Mouse (Mus musculus) myocyte (in vitro differentiated cells): ENCODE data around the gene Ttc7. TPM values are rescaled to one million over a fixed set of nuclear protein-coding genes. Genes with fewer than 3 reads are reported as not detected.

ENCODE experiments used
- H3K27me3 ChIP-seq: one replicate; pipeline ENCODE4 v1.6.1; 2011; ENCODE audit not compliant: control insufficient read depth, insufficient read depth, insufficient read length
- H3K36me3 ChIP-seq: one replicate; pipeline ENCODE4 v1.6.1; 2011; ENCODE audit not compliant: control insufficient read depth, insufficient read depth
- H3K4me2 ChIP-seq: one replicate; pipeline ENCODE4 v1.6.1; 2011; ENCODE audit warnings: low read depth, control low read depth
- H3K4me3 ChIP-seq: one replicate; pipeline ENCODE4 v1.5.1; 2011; ENCODE audit warnings: mild to moderate bottlenecking, control low read depth, moderate library complexity
- H3K79me2 ChIP-seq: one replicate; pipeline ENCODE4 v1.6.1; 2011; ENCODE audit not compliant: control insufficient read depth, insufficient read depth
- H3ac ChIP-seq: one replicate; pipeline ENCODE4 v1.6.1; 2011; ENCODE audit not compliant: control insufficient read depth, insufficient read length
- CEBPB ChIP-seq: IDR thresholded peaks from 2 replicates; pipeline ENCODE4 v1.6.1; 2011; ENCODE audit warnings: mild to moderate bottlenecking, moderate library complexity; ENCODE audit not compliant: poor library complexity, insufficient read depth, severe bottlenecking
- E2F4 ChIP-seq: IDR thresholded peaks from one replicate; pipeline ENCODE4 v1.6.1; 2011; ENCODE audit warnings: mild to moderate bottlenecking, control low read depth, moderate library complexity; ENCODE audit not compliant: insufficient read depth
- MAX ChIP-seq: IDR thresholded peaks from one replicate; pipeline ENCODE4 v1.6.1; 2011; ENCODE audit warnings: low read depth, mild to moderate bottlenecking, control low read depth
- MYOD1 ChIP-seq, 3 experiments: IDR thresholded peaks; one replicate each; pipeline ENCODE4 v1.6.1; 2011; ENCODE audit warnings: control low read depth in 2 of 3, low read depth in 2 of 3, mild to moderate bottlenecking in 2 of 3, moderate library complexity in 1 of 3; ENCODE audit not compliant: insufficient read length in 2 of 3, control insufficient read depth in 1 of 3
- MYOG ChIP-seq, 3 experiments: IDR thresholded peaks; one replicate each; pipeline ENCODE4 v1.6.1; 2011; ENCODE audit warnings: control low read depth in 2 of 3, low read depth in 2 of 3, mild to moderate bottlenecking in 2 of 3; ENCODE audit not compliant: insufficient read length in 2 of 3, control insufficient read depth in 1 of 3, insufficient read depth in 1 of 3
- POLR2A ChIP-seq: IDR thresholded peaks from one replicate; pipeline ENCODE4 v1.6.1; 2011; ENCODE audit warnings: low read depth, mild to moderate bottlenecking, control low read depth, moderate library complexity; ENCODE audit not compliant: insufficient read length
- POLR2AphosphoS2 ChIP-seq: IDR thresholded peaks from one replicate; pipeline ENCODE4 v1.6.1; 2011; ENCODE audit warnings: low read depth, control low read depth; ENCODE audit not compliant: insufficient read length
- REST ChIP-seq: IDR thresholded peaks from one replicate; pipeline ENCODE4 v1.6.1; 2011; ENCODE audit warnings: mild to moderate bottlenecking, control low read depth, moderate library complexity; ENCODE audit not compliant: insufficient read depth, insufficient read length
- SRF ChIP-seq: IDR thresholded peaks from one replicate; pipeline ENCODE4 v1.6.1; 2011; ENCODE audit warnings: low read depth; ENCODE audit not compliant: control insufficient read depth, insufficient read length
- TCF12 ChIP-seq: IDR thresholded peaks from one replicate; pipeline ENCODE4 v1.6.1; 2011; ENCODE audit warnings: mild to moderate bottlenecking, control low read depth; ENCODE audit not compliant: poor library complexity, insufficient read depth, severe bottlenecking
- TCF3 ChIP-seq: IDR thresholded peaks from one replicate; pipeline ENCODE4 v1.6.1; 2011; ENCODE audit warnings: low read depth, control low read depth; ENCODE audit not compliant: insufficient read length
- USF1 ChIP-seq: IDR thresholded peaks from one replicate; pipeline ENCODE4 v1.6.1; 2011; ENCODE audit warnings: low read depth, mild to moderate bottlenecking, control low read depth, moderate library complexity
- polyA plus RNA-seq: library from polyadenylated mRNA; unstranded; fragments of >200 nt; fragmentation: generic; extraction: Trizol; gene quantifications from one replicate; pipeline ENCODE4 v1.2.1, GENCODE M21; 2012; ENCODE audit warnings: missing spikeins

Ttc7 gene
- polyA plus RNA-seq, 1 experiment: 15.2 TPM

- TF ChIP-seq POLR2A (no peak), SRF (no peak), CEBPB (no peak), USF1 (no peak), MYOG (IDR thresholded peaks at IDR 0.05; ENCODE audit: control insufficient read depth in 1 of 3, insufficient read depth in 1 of 3, insufficient read length in 2 of 3, low read depth in 2 of 3) (no peak), TCF12 (no peak), E2F4 (no peak), TCF3 (no peak), MAX (no peak), MYOD1 (IDR thresholded peaks at IDR 0.05; ENCODE audit: control insufficient read depth in 1 of 3, insufficient read length in 2 of 3, low read depth in 2 of 3) (no peak), REST (no peak), POLR2AphosphoS2 (no peak)
- no peaks in the 10 kb centered on the region for H3K36me3 ChIP-seq
- H3K79me2 ChIP-seq: peaks cover 10% of the 10 kb centered on the region
- H3K4me3 ChIP-seq: no peak overlapping the region
- no peak overlapping the region for H3K4me2 ChIP-seq
- no peak overlapping the region for H3ac ChIP-seq
- no peaks in the 10 kb centered on the region for H3K27me3 ChIP-seq
Measured at GRCm38 (mm10) chr17:87286481-87287143, 3.9 kb downstream of the Ttc7 start.

GRCm38 (mm10) chr17:87287197-87287777 is 4.6 kb downstream of the Ttc7 start:
- TF ChIP-seq MYOG (IDR thresholded peaks at IDR 0.05; ENCODE audit: control insufficient read depth in 1 of 3, insufficient read depth in 1 of 3, insufficient read length in 2 of 3, low read depth in 2 of 3): no peak
- no peak for TF ChIP-seq MAX
- no peak for TF ChIP-seq CEBPB
- no peak for TF ChIP-seq POLR2A
- no peak for TF ChIP-seq USF1
- no peak for TF ChIP-seq MYOD1 (IDR thresholded peaks at IDR 0.05; ENCODE audit: control insufficient read depth in 1 of 3, insufficient read length in 2 of 3, low read depth in 2 of 3)
- TF ChIP-seq POLR2AphosphoS2: no peak
- TF ChIP-seq TCF3: no peak
- TF ChIP-seq TCF12: no peak
- no peak for TF ChIP-seq E2F4
- TF ChIP-seq REST: no peak
- TF ChIP-seq SRF: no peak

GRCm38 (mm10) chr17:87288131-87288530 is 5.4 kb downstream of the Ttc7 start:
- H3K79me2 ChIP-seq: peaks cover 10% of the 10 kb centered on the region
- H3K27me3 ChIP-seq: no peaks in the 10 kb centered on the region
- TF ChIP-seq MYOG (IDR thresholded peaks at IDR 0.05; ENCODE audit: control insufficient read depth in 1 of 3, insufficient read depth in 1 of 3, insufficient read length in 2 of 3, low read depth in 2 of 3): no peak
- TF ChIP-seq MAX: no peak
- H3ac ChIP-seq: no peak overlapping the region
- H3K36me3 ChIP-seq: no peaks in the 10 kb centered on the region
- no peak overlapping the region for H3K4me2 ChIP-seq
- no peak overlapping the region for H3K4me3 ChIP-seq

More at GRCm38 (mm10) chr17:87287197-87287777, 4.6 kb downstream of the Ttc7 start:
- peaks cover 10% of the 10 kb centered on the region for H3K79me2 ChIP-seq
- H3K36me3 ChIP-seq: no peaks in the 10 kb centered on the region
- H3K27me3 ChIP-seq: no peaks in the 10 kb centered on the region
- no peak overlapping the region for H3K4me3 ChIP-seq
- H3K4me2 ChIP-seq: no peak overlapping the region
- H3ac ChIP-seq: no peak overlapping the region

DNA sequence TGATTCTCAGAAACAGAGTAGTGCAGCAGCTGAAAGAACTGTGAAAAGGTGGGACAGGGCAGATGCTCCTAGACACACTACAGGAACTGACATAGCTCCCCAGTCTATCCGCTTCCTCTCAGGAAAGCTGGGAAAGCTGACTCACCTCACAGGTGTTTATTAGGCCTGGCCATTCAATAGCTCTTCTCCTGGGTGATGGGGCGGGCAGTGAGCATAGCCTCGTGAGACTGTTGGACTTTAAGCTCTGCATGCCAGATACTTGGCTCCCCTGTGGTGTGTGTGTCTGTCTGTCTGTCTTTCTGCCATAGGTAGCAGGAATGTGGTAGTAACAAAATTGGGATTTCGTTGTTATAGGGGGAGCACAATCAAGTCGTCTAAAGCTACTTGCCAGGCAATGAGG is 6.7 kb downstream of the Ttc7 start:
- Histone ChIP-seq H3K36me3 (no peaks in the 10 kb centered on the region), H3K27me3 (no peaks in the 10 kb centered on the region), H3K4me2 (no peak overlapping the region)

More for the DNA sequence above, 6.7 kb downstream of the Ttc7 start:
- TF ChIP-seq CEBPB (no peak), TCF12 (no peak), REST (no peak), MYOD1 (IDR thresholded peaks at IDR 0.05; ENCODE audit: control insufficient read depth in 1 of 3, insufficient read length in 2 of 3, low read depth in 2 of 3) (no peak), TCF3 (no peak), USF1 (no peak), MAX (no peak), E2F4 (no peak), POLR2AphosphoS2 (no peak), POLR2A (no peak), SRF (no peak), MYOG (IDR thresholded peaks at IDR 0.05; ENCODE audit: control insufficient read depth in 1 of 3, insufficient read depth in 1 of 3, insufficient read length in 2 of 3, low read depth in 2 of 3) (no peak)
- peaks cover 7% of the 10 kb centered on the region for H3K79me2 ChIP-seq
- H3ac ChIP-seq: no peak overlapping the region
- no peak overlapping the region for H3K4me3 ChIP-seq
